Mouse (Mus musculus): ENCODE results near the gene Mms19. TPM values are rescaled to one million over a fixed set of nuclear protein-coding genes. Genes with fewer than 3 reads are reported as not detected.
A peak's percentile ranks its signal among the peaks of the same experiment; 100 is the strongest.

Mms19 gene
- 35.3 and 42.3 TPM in 2 replicates for polyA plus RNA-seq (2016; fragmentation: Nextera tagmentation; extraction: Ambion mirVana)

DNA sequence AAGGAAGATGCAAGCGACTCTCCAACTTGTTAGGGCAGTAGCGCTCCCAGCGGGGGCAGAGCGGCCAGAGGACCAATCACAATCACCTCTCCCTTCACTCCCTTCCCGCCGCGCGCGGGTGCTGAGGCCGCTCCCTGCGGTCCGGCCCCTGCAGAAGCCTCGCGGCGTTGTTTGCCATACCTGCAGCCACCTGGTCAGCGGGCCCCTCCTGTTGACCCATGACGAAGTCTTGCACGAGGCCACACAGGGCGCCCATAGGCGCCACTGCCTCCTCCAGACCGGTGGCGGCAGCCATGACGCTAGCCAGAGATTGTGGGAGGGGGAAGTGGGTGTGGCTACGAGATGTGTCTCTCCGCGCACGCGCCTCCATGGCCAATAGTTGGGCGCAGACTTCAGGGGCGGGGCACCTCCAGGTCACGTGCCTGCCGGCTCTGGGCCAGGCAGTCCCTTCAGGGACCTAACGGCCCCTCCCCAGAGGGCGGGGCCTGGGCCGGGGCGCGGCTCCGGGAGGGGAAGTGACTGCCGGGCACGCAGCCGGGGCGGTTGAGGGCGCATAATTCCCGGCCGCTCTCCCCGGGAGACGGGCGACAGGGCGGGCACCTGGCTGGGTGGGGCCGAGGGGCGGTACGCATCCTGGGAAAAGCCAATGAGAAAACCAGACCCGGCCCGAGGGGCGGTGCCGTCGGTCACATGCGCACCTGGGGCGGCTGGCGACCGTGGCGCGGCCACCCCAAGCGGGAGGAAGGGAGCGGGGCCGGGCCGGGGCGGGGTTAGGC lies at the start of gene Mms19:
TSS of gene Mms19 (minus strand) at position 339 of the 776 bp plus-strand sequence.
- H3K27me3 ChIP-seq (ENCODE audit: poor library complexity, severe bottlenecking), result peaks cover 20% of the 10 kb centered on the region
- DNase-seq (ENCODE audit: extremely low spot score, low spot score), result peak; percentile 98
- H3K4me1 ChIP-seq, result peaks cover 45% of the 10 kb centered on the region
- H3K4me3 ChIP-seq, result peak within 1 kb of the TSS; percentile 76
- H3K9me3 ChIP-seq, result no peaks in the 10 kb centered on the region
- H3K36me3 ChIP-seq (replicated peaks), result no peaks in the 10 kb centered on the region
- H3K27ac ChIP-seq, result peak within 1 kb of the TSS; percentile 91
- under 1% methylated on average over 68 of the region's 68 CpGs for WGBS

- H3K9me3 ChIP-seq, result no peaks in the 10 kb centered on the region
- H3K4me3 ChIP-seq, result no peak overlapping the region
- 13% methylated on average over 5 of the region's 5 CpGs for WGBS
- no peaks in the 10 kb centered on the region for H3K36me3 ChIP-seq (replicated peaks)
- no peak overlapping the region for H3K27ac ChIP-seq
- peaks cover 11% of the 10 kb centered on the region; the same call in 1 of the 2 replicates for H3K4me1 ChIP-seq
- DNase-seq (ENCODE audit: extremely low spot score, low spot score), result peak; percentile 73
- no peaks in the 10 kb centered on the region for H3K27me3 ChIP-seq (ENCODE audit: poor library complexity, severe bottlenecking)
These were observed 45.2 kb upstream of the Mms19 start for GRCm38 (mm10) chr19:42026158-42026557.

GRCm38 (mm10) chr19:42022542-42022848 lies 41.5 kb upstream of the Mms19 start:
- no peak for DNase-seq (ENCODE audit: extremely low spot score, low spot score)
- Histone ChIP-seq H3K4me1 (peaks cover 30% of the 10 kb centered on the region), H3K9me3 (no peaks in the 10 kb centered on the region), H3K27ac (no peak overlapping the region), H3K4me3 (no peak overlapping the region), H3K36me3 (replicated peaks) (no peaks in the 10 kb centered on the region), H3K27me3 (ENCODE audit: poor library complexity, severe bottlenecking) (no peaks in the 10 kb centered on the region)
- WGBS, result 75% methylated on average over 2 of the region's 2 CpGs

DNA sequence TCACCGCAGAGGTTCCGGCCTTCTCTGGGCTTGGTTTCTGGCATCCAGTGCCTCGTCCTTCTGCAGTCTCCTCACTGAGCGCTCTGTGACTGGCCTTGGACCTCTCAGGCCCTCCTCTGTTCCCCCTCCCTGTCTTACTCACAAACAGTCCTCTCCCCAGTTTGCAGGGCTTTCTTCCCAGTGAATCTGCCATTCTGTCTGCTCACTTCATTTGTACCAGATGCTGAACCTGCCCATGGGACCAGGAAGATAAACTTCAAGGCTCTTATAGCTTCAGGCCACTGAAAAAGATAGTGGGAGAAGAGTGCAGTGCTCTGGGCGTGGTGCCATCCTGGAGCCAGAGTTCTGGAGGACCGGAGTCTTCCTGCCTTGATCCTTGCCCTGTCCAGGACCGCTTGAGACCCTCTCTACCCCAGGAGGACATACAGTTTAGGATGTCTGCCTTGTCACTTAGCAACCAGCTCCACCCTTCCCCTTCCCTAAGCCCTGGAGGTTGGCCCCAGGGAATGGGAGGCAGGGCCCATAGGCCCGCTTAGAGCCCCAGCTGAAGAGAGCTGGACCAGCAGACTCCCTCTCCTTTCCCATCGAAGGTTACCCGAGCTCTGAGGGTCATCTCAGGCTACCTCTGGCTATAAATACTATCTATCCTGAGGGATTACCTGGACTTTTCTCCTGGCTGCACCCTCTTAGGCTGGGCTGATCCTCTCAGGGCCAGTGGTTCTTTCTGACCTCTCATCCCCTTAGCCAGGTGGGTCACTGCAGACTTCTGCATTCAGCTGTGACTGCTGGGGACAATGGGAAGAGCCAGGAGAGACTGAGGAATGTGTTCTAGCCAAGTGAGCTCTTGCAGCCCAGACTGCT lies 41.0 kb upstream of the Mms19 start:
- Histone ChIP-seq H3K27ac (no peak overlapping the region), H3K9me3 (no peaks in the 10 kb centered on the region)
- WGBS, result 73% methylated on average over 10 of the region's 10 CpGs

GRCm38 (mm10) chr19:42019011-42019522 lies 38.1 kb upstream of the Mms19 start:
- 47% methylated on average over 4 of the region's 4 CpGs for WGBS
- H3K36me3 ChIP-seq (replicated peaks), result no peaks in the 10 kb centered on the region
- peak overlapping the region; percentile 52 for H3K27ac ChIP-seq
- DNase-seq (ENCODE audit: extremely low spot score, low spot score), result no peak
- peaks cover 49% of the 10 kb centered on the region for H3K4me1 ChIP-seq
- H3K27me3 ChIP-seq (ENCODE audit: poor library complexity, severe bottlenecking), result no peaks in the 10 kb centered on the region
- no peaks in the 10 kb centered on the region for H3K9me3 ChIP-seq
- no peak overlapping the region for H3K4me3 ChIP-seq

More for the DNA sequence above, 41.0 kb upstream of the Mms19 start:
- no peak overlapping the region for H3K4me3 ChIP-seq
- peaks cover 36% of the 10 kb centered on the region for H3K4me1 ChIP-seq
- no peak for DNase-seq (ENCODE audit: extremely low spot score, low spot score)
- H3K36me3 ChIP-seq (replicated peaks), result no peaks in the 10 kb centered on the region
- no peaks in the 10 kb centered on the region for H3K27me3 ChIP-seq (ENCODE audit: poor library complexity, severe bottlenecking)

DNA sequence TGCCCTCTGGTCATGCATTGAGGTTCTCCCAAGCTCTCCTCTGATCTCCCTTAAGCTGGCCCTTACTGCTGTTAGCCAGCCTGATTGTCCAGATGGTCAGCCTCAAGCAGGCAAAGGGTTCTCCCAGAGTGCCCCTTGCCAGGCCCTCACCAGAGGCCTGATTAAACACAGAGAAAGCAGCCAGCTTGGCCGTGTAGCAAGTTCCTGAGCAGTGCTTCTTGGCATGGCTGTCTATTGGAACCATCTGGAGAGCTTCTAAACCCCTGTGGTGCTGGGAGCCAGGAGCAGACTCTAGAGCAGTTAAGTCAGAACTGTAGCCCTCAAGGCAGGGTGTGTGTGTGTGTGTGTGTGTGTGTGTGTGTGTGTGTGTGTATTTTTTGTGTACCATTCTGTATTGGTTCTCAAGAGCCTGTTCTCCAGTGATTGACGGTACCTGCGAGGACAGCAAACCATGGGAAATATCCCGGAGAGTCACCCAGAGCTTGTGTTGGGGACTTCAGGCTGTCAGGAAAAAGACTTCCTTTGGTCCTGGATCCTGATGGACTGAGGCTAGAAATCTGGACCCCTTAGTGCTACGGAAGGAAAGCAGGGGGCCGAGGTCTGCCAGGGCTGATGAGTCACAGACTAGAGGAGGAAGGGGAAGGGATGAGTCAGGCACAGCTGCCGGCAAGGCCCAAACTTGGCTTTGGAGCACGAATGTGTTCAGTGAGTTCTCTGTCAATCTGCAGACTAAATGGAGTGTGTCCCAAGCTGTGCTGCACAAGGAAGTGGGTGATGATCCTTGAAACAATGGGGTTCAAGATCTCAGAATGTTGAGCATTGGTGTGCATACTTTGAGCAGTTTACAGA lies 36.7 kb upstream of the Mms19 start:
- 87% methylated on average over 8 of the region's 8 CpGs for WGBS
- H3K27me3 ChIP-seq (ENCODE audit: poor library complexity, severe bottlenecking), result no peaks in the 10 kb centered on the region
- no peaks in the 10 kb centered on the region for H3K36me3 ChIP-seq (replicated peaks)
- H3K4me3 ChIP-seq, result no peak overlapping the region
- peaks cover 49% of the 10 kb centered on the region for H3K4me1 ChIP-seq
- DNase-seq (ENCODE audit: extremely low spot score, low spot score), result no peak
- peak overlapping the region; percentile 45 for H3K27ac ChIP-seq
- no peaks in the 10 kb centered on the region for H3K9me3 ChIP-seq

- Histone ChIP-seq H3K27me3 (ENCODE audit: poor library complexity, severe bottlenecking) (no peaks in the 10 kb centered on the region), H3K27ac (peak overlapping the region; percentile 45), H3K4me3 (no peak overlapping the region), H3K4me1 (peaks cover 42% of the 10 kb centered on the region), H3K9me3 (no peaks in the 10 kb centered on the region), H3K36me3 (replicated peaks) (0 out of 2 replicates have a peak, but pooled peaks cover 4% of the 10 kb centered on the region)
- WGBS, result 65% methylated on average over 5 of the region's 5 CpGs
- DNase-seq (ENCODE audit: extremely low spot score, low spot score), result no peak
These were observed 35.9 kb upstream of the Mms19 start for GRCm38 (mm10) chr19:42016840-42017239.

- H3K4me1 ChIP-seq, result peaks cover 39% of the 10 kb centered on the region
- 78% methylated on average over 4 of the region's 4 CpGs for WGBS
These were observed 35.3 kb upstream of the Mms19 start for GRCm38 (mm10) chr19:42016251-42016650.

DNA sequence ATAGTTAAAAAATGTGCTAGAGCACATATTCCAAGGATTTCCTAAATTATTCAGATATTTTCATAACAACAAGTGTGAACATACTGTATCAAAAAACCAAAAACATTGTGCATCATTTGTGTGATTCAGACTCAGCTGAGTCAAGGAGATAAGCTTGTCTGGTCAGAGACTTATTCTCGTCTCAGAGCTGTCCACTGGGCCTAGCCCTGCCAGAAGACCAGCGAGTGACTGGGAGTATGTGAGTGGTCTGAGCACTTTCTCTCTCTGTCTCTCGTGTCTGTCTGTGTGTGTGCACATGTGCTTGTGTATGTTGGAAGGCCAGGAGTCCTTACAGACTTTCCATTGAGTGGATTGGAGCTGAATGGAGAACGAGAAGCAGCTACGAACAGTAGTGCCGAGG lies 34.0 kb upstream of the Mms19 start:
- Histone ChIP-seq H3K4me3 (no peak overlapping the region), H3K9me3 (no peaks in the 10 kb centered on the region), H3K36me3 (replicated peaks) (0 out of 2 replicates have a peak, but pooled peaks cover 4% of the 10 kb centered on the region), H3K27me3 (ENCODE audit: poor library complexity, severe bottlenecking) (no peaks in the 10 kb centered on the region), H3K27ac (no peak overlapping the region), H3K4me1 (peaks cover 49% of the 10 kb centered on the region)
- 84% methylated on average over 6 of the region's 6 CpGs for WGBS
- no peak for DNase-seq (ENCODE audit: extremely low spot score, low spot score)

More at GRCm38 (mm10) chr19:42016251-42016650, 35.3 kb upstream of the Mms19 start:
- Histone ChIP-seq H3K27me3 (ENCODE audit: poor library complexity, severe bottlenecking) (no peaks in the 10 kb centered on the region), H3K27ac (peak overlapping the region; percentile 60), H3K4me3 (no peak overlapping the region), H3K9me3 (no peaks in the 10 kb centered on the region), H3K36me3 (replicated peaks) (0 out of 2 replicates have a peak, but pooled peaks cover 4% of the 10 kb centered on the region)
- no peak for DNase-seq (ENCODE audit: extremely low spot score, low spot score)

DNA sequence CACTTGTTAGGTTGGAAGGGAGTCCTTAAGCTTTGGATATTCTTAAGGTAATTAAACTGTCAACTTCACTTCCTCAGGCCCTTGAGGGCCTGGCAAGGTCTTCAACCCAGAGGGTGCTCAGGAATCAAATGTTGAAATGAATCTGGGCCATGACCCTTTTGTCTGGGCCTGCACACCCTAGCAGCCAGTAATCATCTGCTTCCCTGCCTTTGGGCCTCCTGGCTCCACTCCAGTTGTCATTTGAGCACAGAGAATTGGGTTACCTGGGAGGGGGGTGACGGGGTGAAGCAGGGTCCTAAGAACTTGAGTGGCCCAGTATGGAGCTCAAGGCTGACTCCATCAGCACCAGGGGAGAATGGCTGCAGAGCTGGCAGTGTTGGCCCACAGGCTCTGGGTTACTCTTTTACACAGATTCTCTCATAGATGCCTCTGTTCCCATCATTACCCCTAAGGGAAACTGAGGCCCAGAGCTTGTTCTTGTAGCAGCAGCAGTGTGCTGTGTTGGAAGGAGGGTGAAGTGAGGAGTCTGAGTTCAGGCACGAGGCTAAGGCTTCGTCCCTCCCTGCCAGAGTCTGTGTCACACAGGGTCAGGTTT lies 33.4 kb upstream of the Mms19 start:
- DNase-seq (ENCODE audit: extremely low spot score, low spot score), result no peak
- no peaks in the 10 kb centered on the region for H3K9me3 ChIP-seq
- H3K4me3 ChIP-seq, result no peak overlapping the region
- H3K27ac ChIP-seq, result no peak overlapping the region
- H3K4me1 ChIP-seq, result peaks cover 45% of the 10 kb centered on the region
- 70% methylated on average over 3 of the region's 3 CpGs for WGBS
- no peaks in the 10 kb centered on the region for H3K27me3 ChIP-seq (ENCODE audit: poor library complexity, severe bottlenecking)
- H3K36me3 ChIP-seq (replicated peaks), result 0 out of 2 replicates have a peak, but pooled peaks cover 4% of the 10 kb centered on the region

DNA sequence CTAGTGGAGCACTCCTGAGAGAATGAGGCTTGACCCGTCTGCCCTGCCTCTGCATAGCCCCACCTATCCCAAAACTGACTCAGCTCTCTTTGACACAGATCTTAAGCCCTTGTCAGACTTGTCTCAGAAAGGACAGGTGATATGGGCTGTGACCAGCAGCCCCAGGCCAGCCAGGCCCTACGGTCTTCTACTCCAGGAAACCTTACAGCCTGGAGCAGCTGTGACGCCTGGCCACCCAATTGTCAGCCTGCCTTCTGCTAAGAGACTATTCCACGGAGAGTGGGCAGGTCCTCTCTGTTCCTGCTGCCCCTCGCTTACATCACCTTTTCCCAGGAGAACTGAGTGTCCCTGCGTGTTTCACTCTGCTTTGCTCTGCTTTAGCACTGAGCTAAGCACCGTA lies 30.2 kb upstream of the Mms19 start:
- peaks cover 37% of the 10 kb centered on the region for H3K4me1 ChIP-seq
- 87% methylated on average over 7 of the region's 7 CpGs for WGBS
- H3K27me3 ChIP-seq (ENCODE audit: poor library complexity, severe bottlenecking), result no peaks in the 10 kb centered on the region

GRCm38 (mm10) chr19:42010436-42010835 lies 29.5 kb upstream of the Mms19 start:
- Histone ChIP-seq H3K9me3 (no peaks in the 10 kb centered on the region), H3K36me3 (replicated peaks) (0 out of 2 replicates have a peak, but pooled peaks cover 4% of the 10 kb centered on the region), H3K27ac (no peak overlapping the region), H3K27me3 (ENCODE audit: poor library complexity, severe bottlenecking) (no peaks in the 10 kb centered on the region), H3K4me1 (peaks cover 34% of the 10 kb centered on the region), H3K4me3 (no peak overlapping the region)
- 64% methylated on average over 4 of the region's 4 CpGs for WGBS
- no peak for DNase-seq (ENCODE audit: extremely low spot score, low spot score)

More for the DNA sequence above, 30.2 kb upstream of the Mms19 start:
- H3K4me3 ChIP-seq, result no peak overlapping the region
- H3K9me3 ChIP-seq, result no peaks in the 10 kb centered on the region
- H3K27ac ChIP-seq, result no peak overlapping the region
- no peak for DNase-seq (ENCODE audit: extremely low spot score, low spot score)
- H3K36me3 ChIP-seq (replicated peaks), result 0 out of 2 replicates have a peak, but pooled peaks cover 4% of the 10 kb centered on the region
